Mouse (Mus musculus): ENCODE measurements around the gene Cfap54. TPM values are rescaled to one million over a fixed set of nuclear protein-coding genes. Genes with fewer than 3 reads are reported as not detected.

Gene Cfap54
- total RNA-seq, 2 experiments from 2014 or later, result 0.69 to 1.6 TPM

DNA sequence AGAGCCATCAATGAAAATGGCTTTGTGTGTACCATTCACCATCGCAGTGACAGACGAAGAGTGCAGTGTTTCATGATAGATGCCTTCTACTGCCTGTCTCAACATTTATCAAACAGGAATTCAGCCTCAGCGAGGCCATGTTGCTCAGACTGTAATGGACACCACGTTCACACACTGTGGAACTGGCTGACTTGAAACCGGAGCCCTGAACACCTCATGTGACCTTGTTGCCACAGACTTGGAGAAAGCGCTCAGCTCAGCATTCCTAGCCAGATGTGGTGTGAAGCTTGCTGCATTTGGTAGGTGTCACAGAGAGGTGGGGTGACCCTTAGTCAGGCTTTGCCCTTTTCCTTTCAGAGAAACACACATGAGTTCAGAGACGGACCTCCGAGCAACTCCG is 270.5 kb downstream of the Cfap54 start:
- intact Hi-C loops (cut with DNase I), result no loop called here

DNA sequence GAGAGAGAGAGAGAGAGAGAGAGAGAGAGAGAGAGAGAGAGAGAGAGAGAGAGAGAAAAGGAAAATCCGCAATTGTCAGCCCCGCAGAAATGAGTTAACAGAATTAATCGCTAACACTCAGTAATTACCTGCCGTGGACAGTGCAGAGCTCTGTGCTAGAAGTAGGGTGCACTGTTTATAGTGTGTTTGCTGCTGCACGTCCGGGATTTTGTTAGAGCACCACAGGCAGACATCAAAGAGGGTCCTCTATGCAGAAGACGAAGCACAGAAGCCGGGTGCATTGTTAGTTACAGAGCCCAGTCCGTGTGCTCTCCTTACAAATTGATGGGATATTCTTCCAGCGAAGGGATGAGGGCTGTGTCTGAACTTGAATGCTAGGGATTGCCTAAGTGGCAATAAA is 289.5 kb downstream of the Cfap54 start:
- no peak for DNase-seq
- intact Hi-C loops (cut with DNase I), result no loop called here

More for the DNA sequence above, 270.5 kb downstream of the Cfap54 start:
- no peak for DNase-seq

DNA sequence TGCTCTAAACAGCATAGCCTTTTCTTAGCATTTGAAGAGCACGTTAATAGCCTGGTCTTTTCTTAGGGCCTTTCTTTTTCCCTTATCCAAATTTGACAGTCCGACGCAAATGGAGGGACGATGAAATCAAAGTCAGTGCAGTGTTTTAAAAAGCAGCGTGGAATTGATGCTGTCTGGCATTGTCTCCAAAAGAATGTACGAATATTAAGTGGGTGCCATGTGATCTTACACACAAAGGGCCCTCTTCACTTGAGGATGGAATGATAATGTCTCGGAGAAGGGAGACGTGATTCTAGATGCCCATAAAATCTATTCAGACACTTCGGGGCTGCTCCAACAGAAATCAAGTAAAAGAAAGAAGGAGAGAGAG is 289.9 kb downstream of the Cfap54 start:
- intact Hi-C loops (cut with DNase I), result no loop called here
- DNase-seq, result no peak

DNA sequence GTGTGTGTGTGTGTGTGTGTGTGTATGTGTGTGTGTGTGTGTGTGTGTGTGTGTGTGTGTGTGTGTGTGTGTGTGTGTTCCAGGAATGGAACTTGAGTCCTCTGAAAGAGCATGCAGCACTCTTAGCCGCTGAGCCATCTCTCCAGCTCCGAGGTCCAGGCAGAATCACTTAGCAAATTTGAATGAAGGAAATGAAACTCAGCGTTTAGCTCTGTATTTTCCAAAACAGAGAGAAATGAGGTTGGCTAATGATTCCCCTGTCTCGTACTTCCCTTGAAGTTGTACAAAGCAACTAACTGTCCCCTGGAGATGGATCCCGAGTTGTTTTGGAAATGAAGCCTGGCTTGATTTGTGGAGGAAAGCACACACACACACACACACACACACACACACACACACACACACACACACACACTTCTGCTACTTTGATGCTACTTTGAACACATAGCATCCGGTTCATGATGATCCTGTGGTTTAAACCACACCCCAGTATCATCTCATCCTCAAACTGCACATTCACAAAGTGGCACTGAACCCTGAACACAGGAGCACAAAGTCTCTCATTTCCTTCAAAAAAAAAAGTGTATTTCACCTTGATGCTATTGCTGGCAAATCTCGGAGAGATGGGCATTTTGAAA is 290.4 kb downstream of the Cfap54 start:
- intact Hi-C loops (cut with DNase I), result no loop called here
- DNase-seq, result no peak

DNA sequence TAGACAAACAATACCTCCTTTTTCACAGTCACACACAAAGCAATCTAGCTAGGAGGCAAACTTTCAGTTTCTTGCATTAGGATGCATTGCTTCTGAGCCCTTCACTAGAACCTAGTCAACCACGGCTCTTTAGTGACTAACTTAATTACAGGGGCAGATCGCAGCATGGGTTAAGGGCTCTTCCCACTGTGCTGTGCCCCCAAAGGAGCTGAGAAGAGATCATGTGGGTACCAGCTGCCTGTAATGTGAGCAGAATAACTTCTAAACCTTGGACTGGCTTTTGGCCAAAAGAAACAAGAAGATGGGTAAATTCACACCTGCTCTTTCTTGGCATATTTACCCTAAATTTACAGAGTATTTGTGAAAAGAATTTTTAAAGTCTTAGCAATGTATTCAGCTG is 291.2 kb downstream of the Cfap54 start:
- no peak for DNase-seq
- intact Hi-C loops (cut with DNase I), result no loop called here

DNA sequence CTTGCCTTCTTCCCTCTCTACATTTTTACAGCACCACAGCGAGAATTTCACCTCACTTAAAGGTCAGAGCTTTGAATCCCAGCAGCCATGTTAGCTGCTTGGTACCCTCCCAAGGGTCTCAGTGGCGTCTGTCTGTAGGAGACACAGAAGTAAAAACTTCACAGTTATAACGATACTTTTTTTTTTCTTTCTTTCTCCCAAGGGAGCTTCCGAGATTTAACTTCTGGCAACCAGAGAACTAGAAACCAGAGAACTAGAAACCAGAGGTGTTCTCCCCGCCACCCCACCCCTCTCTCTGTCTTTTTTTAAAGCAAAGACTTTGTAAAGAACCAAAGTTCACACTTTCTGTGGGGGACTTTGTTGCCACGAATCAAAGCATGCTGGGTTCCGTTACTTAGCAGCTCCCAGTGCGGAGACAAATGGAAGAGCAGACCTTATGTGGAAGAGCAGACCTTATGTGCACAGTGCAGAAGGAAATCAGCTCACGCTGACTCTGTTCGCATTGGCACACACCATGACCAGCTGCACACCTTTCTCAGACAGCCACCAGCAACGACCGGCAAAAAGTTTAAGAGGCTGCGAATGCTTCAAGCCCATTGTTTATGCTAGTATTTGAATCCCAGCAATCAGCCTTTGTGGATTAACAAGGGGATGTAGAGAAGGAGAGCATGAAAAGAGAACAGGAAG is 292.9 kb downstream of the Cfap54 start:
- no peak for DNase-seq
- intact Hi-C loops (cut with DNase I), result no loop called here

DNA sequence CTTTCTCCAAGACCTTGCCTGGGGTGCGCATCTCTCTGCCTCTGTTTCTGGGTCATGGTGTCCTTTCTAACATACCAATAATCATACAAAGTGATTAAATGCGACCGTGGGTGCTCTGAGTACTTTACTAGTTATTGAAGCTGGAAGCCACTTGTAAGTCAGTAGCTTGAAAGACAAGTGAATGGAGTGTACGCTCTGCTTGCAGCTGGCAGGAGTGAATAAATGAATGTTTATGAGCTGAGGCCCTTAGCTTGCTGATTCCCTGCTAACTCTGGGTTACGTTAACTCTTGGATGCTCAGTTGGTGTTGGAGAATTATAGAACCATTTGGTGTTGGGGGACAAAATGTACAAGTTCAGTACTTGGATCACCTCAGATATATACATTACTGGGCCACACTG is 298.7 kb downstream of the Cfap54 start:
- DNase-seq, result no peak
- intact Hi-C loops (cut with DNase I), result no loop called here

DNA sequence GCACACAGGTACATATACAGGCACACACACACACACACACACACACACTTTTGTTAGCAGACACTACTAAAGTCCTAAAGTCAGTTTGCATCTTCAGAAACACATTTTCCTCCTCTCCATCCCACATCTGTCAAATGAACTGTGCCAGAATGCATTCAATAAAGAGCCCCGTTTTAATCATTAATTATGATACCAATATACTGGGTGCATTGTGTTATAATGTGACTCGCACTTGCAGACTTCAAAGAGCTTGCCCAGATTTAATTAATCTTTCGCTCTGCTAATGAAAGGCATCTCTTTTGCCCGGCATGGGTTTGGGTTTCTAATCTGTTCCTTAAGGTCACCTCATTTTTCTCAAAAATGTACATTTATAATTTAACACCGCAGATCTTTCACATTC is 327.1 kb downstream of the Cfap54 start:
- intact Hi-C loops (cut with DNase I), result no loop called here
- no peak for DNase-seq

DNA sequence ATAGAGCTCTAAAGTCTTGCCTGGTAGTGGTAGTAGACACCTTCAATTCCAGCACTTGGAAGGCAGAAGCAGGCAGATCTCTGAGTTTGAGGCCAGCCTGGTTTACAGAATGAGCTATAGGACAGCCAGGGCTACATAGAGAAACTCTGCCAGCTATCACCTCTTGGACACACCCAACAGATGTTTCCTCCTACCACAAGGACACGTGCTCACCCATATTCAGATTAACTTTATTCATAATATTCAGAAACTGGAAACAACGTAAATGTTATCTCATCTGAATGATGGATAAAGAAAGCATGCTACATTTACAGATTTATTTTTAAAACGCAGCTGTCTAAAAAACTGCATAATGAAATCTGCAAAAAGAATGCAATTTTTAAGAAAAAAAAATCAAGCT is 351.1 kb downstream of the Cfap54 start:
- DNase-seq, result no peak
- intact Hi-C loops (cut with DNase I), result no loop called here

DNA sequence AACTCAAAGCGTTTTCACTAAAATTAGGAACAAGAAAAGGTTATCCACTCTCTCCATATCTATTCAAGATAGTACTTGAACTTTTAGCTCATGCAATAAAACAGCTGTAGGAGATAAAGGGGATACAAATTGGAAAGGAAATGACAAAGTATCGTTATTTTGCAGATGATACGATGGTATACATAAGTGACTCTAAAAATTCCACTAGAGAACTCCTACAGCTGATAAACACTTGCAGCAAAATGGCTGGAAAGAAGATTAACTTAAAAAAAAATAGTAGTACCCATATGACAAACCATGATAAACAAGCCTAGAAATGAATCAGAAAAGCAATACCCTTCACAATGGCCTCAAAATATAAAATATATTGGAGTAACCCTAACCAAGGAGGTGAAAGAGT is 352.7 kb downstream of the Cfap54 start:
- DNase-seq, result no peak
- intact Hi-C loops (cut with DNase I), result no loop called here

Other genes with a start within 250 kb of the Cfap54 start
- gene Cdk17, start 79.3 kb upstream of the Cfap54 start, total RNA-seq (2021), result 1 to 10 TPM; 4.5 to 7.0 TPM
- gene Elk3, start 229.5 kb upstream of the Cfap54 start, total RNA-seq (2021), result 10 to 100 TPM; 11.6 to 14.2 TPM